Mouse (Mus musculus): Measurements from ENCODE around the gene Pramel7. TPM values are rescaled to one million over a fixed set of nuclear protein-coding genes. Genes with fewer than 3 reads are reported as not detected.

The Pramel7 gene
- polyA plus RNA-seq, 1 experiment from 2014 or later, result not detected

- H3K27ac ChIP-seq (ENCODE audit: low read length), result no peak overlapping the region
- H3K4me2 ChIP-seq (replicated peaks; ENCODE audit: low read depth, low read length), result no peak overlapping the region
- H3K36me3 ChIP-seq (ENCODE audit: insufficient read depth, low read length), result no peaks in the 10 kb centered on the region
- H3K9me3 ChIP-seq (ENCODE audit: low read length), result no peaks in the 10 kb centered on the region
- WGBS, result 80% methylated on average over 4 of the region's 4 CpGs
- no peak overlapping the region for H3K9ac ChIP-seq (replicated peaks; ENCODE audit: low read depth)
- no peak for DNase-seq (ENCODE audit: low spot score)
- no peak overlapping the region for H3K4me3 ChIP-seq (ENCODE audit: low read depth, low read length)
- H3K4me1 ChIP-seq (ENCODE audit: insufficient read depth, low read depth, low read length), result no peaks in the 10 kb centered on the region
- ATAC-seq, result no peak
- H3K27me3 ChIP-seq (replicated peaks; ENCODE audit: insufficient read depth, low read length), result no peaks in the 10 kb centered on the region
- TF ChIP-seq EP300 (IDR thresholded peaks at IDR 0.05), result no peak
- TF ChIP-seq CTCF (IDR thresholded peaks at IDR 0.05), result no peak
These were observed 35.1 kb downstream of the Pramel7 start for GRCm38 (mm10) chr2:87461769-87462168.

- Histone ChIP-seq H3K27ac (ENCODE audit: low read length) (no peak within 1 kb of the TSS), H3K9ac (replicated peaks; ENCODE audit: low read depth) (no peak within 1 kb of the TSS), H3K27me3 (replicated peaks; ENCODE audit: insufficient read depth, low read length) (no peaks in the 10 kb centered on the region), H3K4me1 (ENCODE audit: insufficient read depth, low read depth, low read length) (no peaks in the 10 kb centered on the region), H3K4me3 (ENCODE audit: low read depth, low read length) (no peak within 1 kb of the TSS), H3K9me3 (ENCODE audit: low read length) (no peaks in the 10 kb centered on the region), H3K4me2 (replicated peaks; ENCODE audit: low read depth, low read length) (no peak within 1 kb of the TSS), H3K36me3 (ENCODE audit: insufficient read depth, low read length) (no peaks in the 10 kb centered on the region)
- TF ChIP-seq EP300 (IDR thresholded peaks at IDR 0.05), result no peak
- TF ChIP-seq CTCF (IDR thresholded peaks at IDR 0.05), result no peak
- ATAC-seq, result no peak
- no peak for DNase-seq (ENCODE audit: low spot score)
These were observed 43.2 kb downstream of the Pramel7 start, which contains the start of gene Olfr1126 for GRCm38 (mm10) chr2:87453662-87454061. Gene Olfr1126 (plus strand): TSS chr2:87453962.

Other genes with a start within 250 kb of the Pramel7 start
- gene Olfr1115, start 249.1 kb downstream of the Pramel7 start, polyA plus RNA-seq (2015; fragmentation: Nextera tagmentation; extraction: Ambion mirVana), result not detected in 2 replicates
- not detected in 2 replicates for gene Olfr1116, start 229.6 kb downstream of the Pramel7 start, polyA plus RNA-seq (2015; fragmentation: Nextera tagmentation; extraction: Ambion mirVana)
- not detected in 2 replicates for gene Olfr1118, start 189.5 kb downstream of the Pramel7 start, polyA plus RNA-seq (2015; fragmentation: Nextera tagmentation; extraction: Ambion mirVana)
- not detected in 2 replicates for gene Olfr1120, start 142.3 kb downstream of the Pramel7 start, polyA plus RNA-seq (2015; fragmentation: Nextera tagmentation; extraction: Ambion mirVana)
- gene Olfr1121, start 127.2 kb downstream of the Pramel7 start, polyA plus RNA-seq (2015; fragmentation: Nextera tagmentation; extraction: Ambion mirVana), result not detected in 2 replicates
- not detected in 2 replicates for gene Olfr1122, start 111.2 kb downstream of the Pramel7 start, polyA plus RNA-seq (2015; fragmentation: Nextera tagmentation; extraction: Ambion mirVana)
- gene Olfr1123, start 80.5 kb downstream of the Pramel7 start, polyA plus RNA-seq (2015; fragmentation: Nextera tagmentation; extraction: Ambion mirVana), result not detected in 2 replicates
- gene Olfr1124, start 66.8 kb downstream of the Pramel7 start, polyA plus RNA-seq (2015; fragmentation: Nextera tagmentation; extraction: Ambion mirVana), result not detected in 2 replicates
- gene Olfr1126, start 43.1 kb downstream of the Pramel7 start, polyA plus RNA-seq (2015; fragmentation: Nextera tagmentation; extraction: Ambion mirVana), result not detected in 2 replicates
- not detected in 2 replicates for gene Pramel6, start 9.5 kb upstream of the Pramel7 start, polyA plus RNA-seq (2015; fragmentation: Nextera tagmentation; extraction: Ambion mirVana)
- gene Olfr153, start 34.7 kb upstream of the Pramel7 start, polyA plus RNA-seq (2015; fragmentation: Nextera tagmentation; extraction: Ambion mirVana), result not detected in 2 replicates
- gene Olfr1128, start 48.4 kb upstream of the Pramel7 start, polyA plus RNA-seq (2015; fragmentation: Nextera tagmentation; extraction: Ambion mirVana), result not detected in 2 replicates
- gene Olfr1129, start 76.8 kb upstream of the Pramel7 start, polyA plus RNA-seq (2015; fragmentation: Nextera tagmentation; extraction: Ambion mirVana), result not detected in 2 replicates
- gene Olfr1130, start 109.1 kb upstream of the Pramel7 start, polyA plus RNA-seq (2015; fragmentation: Nextera tagmentation; extraction: Ambion mirVana), result not detected in 2 replicates
- gene Olfr1131, start 130.0 kb upstream of the Pramel7 start, polyA plus RNA-seq (2015; fragmentation: Nextera tagmentation; extraction: Ambion mirVana), result not detected in 2 replicates
- gene Olfr1132, start 140.4 kb upstream of the Pramel7 start, polyA plus RNA-seq (2015; fragmentation: Nextera tagmentation; extraction: Ambion mirVana), result not detected in 2 replicates
- not detected in 2 replicates for gene Olfr1133, start 150.3 kb upstream of the Pramel7 start, polyA plus RNA-seq (2015; fragmentation: Nextera tagmentation; extraction: Ambion mirVana)
- not detected in 2 replicates for gene Olfr1134, start 161.4 kb upstream of the Pramel7 start, polyA plus RNA-seq (2015; fragmentation: Nextera tagmentation; extraction: Ambion mirVana)
- gene Olfr1135, start 176.6 kb upstream of the Pramel7 start, polyA plus RNA-seq (2015; fragmentation: Nextera tagmentation; extraction: Ambion mirVana), result not detected in 2 replicates
- gene Olfr1136, start 196.9 kb upstream of the Pramel7 start, polyA plus RNA-seq (2015; fragmentation: Nextera tagmentation; extraction: Ambion mirVana), result not detected in 2 replicates
- not detected in 2 replicates for gene Olfr1137, start 216.1 kb upstream of the Pramel7 start, polyA plus RNA-seq (2015; fragmentation: Nextera tagmentation; extraction: Ambion mirVana)
- gene Olfr1138, start 242.9 kb upstream of the Pramel7 start, polyA plus RNA-seq (2015; fragmentation: Nextera tagmentation; extraction: Ambion mirVana), result not detected in 2 replicates
- not detected in 2 replicates for gene Olfr1140, start 246.7 kb upstream of the Pramel7 start, polyA plus RNA-seq (2015; fragmentation: Nextera tagmentation; extraction: Ambion mirVana)